Mouse (Mus musculus) WW6 (cell line): ENCODE measurements around the gene Phlpp2.
A peak's percentile ranks its signal among the peaks of the same experiment; 100 is the strongest.
"Not testable (repeated sequence)": the region's sequence is repeated elsewhere in the genome, so short reads cannot be mapped to it uniquely, and the experiment has no call there.

ENCODE experiments used
- DNase-seq: peaks from one replicate; pipeline ENCODE4 v3.0.0-alpha.2; 2013; ENCODE audit warnings: low read depth, low spot score

The Phlpp2 gene

DNA sequence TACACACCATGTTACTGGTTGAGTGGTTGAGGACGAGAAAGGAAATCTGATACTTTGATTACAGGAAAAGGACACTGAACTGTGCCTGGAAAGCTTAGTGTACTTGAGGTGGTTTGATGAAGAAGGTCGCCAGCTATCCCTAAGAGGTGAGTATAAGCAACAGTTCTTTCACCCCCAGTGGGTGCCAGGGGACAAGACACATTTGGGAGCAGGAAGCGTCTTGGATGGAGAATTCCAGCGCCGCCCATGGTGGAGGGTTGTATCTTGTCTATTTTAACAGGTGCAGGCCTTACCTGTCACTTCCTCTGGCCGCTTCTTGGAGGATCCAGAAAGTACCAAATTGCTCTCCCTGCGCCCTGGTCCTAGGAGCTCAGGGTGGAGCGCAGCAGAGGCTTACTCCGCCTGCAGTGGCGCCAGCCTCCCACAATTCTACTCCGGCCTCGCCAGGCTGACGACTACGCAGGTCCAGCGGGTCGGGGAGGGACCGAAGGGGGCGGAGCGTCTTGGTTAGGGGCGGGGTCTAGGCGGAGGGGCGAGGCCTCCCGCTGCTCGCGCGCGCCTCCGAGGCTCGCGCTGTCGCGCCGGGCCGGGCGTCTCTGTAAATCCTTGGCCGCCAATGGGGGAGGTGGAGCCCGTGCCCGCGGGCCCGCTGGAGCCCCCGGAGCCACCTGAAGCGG lies at the start of gene Phlpp2:
TSS of gene Phlpp2 (plus strand) at position 540 of the 677 bp plus-strand sequence.
- DNase-seq: peak; percentile 89

DNA sequence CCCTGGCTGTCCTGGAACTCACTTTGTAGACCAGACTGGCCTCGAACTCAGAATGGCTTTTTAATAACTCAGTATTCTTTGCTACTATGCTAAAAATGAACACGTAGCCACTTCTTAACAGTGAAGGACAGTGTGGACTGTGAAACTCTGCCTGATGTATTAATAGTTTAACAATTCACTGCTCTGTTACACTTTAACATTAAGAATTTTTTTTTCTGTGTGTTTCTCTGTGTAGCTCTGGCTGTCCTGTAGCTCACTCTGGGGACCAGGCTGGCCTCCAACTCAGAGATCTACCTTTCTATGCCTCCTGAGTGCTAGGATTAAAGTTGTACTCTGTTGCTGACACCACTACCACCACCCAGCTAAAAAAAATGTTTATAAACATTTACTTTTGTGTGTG lies 44.8 kb upstream of the Phlpp2 start:
- DNase-seq: no peak

DNA sequence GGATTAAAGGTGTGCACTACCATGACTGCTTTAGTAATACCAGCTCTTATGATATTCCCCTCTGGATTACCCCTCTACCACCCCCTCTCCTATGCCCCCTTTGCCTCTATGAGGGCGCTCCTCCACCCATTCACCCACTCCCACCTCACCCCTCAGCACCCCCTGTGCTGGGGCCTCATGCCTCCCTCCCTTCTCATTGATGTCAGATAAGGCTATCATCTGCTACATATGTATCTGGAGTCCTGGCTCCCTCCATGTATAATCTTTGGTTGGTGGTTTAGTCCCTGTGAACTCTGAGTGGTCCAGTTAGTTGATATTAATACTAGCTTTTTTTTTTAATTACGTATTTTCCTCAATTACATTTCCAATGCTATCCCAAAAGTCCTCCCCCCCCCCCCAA lies 28.5 kb upstream of the Phlpp2 start:
- no peak for DNase-seq

DNA sequence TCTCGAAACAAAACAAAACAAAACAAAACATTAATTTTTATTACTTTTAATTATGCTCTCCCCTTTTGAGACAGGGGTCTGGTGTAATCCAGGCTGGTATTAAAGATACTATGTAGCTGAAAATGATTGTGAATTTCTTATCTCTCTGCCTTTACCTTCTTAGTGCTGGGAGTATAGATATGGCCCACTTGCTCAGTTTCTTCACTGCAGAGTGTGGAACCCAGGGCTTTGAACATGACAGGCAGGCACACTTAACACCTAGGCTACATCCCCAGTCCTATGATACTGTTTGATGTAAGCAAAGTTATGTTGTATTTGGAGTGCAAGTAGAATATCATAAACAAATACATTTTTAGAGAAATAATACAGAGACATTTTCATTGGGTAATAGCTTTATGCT lies 25.9 kb upstream of the Phlpp2 start:
- no peak for DNase-seq

DNA sequence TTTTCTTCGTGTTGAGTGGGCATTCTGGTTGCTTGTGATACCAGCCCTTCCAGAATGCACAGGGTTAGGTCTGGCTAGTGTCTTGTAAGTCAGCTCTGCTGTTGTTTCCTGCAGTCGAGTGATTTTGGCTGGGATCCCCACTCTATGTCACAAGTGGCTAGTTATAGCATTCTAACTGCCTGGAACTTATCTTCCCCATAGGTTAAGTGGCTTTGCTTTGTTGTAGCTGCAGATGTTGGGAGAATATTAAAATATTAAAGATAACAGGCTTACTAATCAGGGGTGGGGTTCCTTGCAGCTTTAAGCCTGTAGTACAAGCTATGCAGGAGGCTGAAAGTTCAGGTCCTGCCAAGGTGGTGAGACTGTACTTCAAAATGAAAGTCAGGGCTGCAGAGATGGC lies 20.5 kb upstream of the Phlpp2 start:
- no peak for DNase-seq

DNA sequence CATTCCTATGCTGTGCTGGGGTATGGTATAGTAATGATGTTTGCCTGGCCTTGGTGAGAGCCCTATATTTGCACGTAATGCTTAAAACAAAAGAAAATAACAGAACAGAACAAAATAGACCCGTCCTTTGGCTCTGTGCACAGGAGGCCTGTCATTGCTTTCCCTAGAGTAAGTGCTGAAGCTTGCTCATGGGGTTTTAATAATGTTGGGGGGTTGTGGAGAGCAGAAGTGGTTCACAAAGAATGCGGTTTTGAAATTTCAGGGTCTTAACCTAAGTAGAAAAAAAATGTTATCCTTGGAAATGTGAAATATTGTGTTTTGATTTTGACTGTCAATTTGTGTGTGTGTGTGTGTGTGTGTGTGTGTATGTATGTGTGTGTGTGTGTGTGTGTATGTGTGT lies 19.4 kb upstream of the Phlpp2 start:
- DNase-seq: no peak

DNA sequence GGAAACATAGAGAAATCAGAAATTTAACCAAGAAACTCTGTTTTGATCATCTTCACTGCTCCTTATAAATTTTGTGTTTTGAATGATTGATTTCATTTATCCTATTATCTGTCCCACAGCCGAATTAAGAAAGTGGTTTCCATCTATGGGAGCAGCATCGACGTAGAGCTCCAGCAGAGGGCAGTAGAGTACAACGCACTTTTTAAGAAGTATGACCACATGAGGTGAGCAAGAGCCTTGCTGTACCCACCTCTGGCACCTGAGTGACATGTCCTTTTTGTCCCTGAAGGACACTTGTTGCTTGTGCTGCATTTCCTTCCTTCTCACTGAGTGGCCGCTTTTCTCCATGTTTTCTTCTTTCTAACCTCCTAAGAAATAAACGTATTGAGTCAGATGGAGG lies 14.9 kb upstream of the Phlpp2 start:
- DNase-seq: peak; percentile 61

DNA sequence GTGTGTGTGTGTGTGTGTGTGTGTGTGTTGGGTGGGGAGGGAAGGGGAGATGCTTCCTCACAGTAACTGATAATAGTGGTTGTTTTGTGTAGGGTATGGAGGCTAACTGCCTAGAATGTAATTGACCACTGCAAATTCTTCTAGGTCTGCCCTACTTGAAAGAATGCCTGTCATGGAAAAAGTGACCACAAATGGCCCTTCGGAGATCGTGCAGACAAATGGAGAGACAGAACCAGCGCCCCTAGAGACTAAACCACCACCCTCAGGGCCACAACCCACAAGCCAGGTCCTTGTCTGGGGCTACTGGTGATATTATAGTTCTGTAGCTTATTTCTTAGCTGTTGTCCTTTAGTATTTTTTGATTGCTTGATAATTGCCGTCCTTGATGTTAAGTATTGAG lies 13.8 kb upstream of the Phlpp2 start:
- no peak for DNase-seq

DNA sequence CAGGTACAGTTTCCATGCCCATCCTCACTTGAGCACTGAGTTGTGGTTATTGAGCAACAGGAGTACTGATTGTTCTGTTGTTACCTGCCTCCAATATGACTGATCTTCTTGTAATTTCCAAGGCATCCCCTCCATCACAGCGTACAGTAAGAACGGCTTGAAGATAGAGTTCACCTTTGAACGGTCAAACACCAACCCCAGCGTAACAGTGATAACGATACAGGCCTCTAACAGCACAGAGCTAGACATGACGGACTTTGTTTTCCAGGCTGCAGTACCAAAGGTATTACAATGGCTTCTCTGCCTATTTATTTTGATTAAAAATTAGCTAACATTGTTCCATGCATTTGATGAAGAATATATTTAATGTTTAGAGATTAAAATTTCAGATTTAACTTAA lies 12.9 kb upstream of the Phlpp2 start:
- DNase-seq: no peak

DNA sequence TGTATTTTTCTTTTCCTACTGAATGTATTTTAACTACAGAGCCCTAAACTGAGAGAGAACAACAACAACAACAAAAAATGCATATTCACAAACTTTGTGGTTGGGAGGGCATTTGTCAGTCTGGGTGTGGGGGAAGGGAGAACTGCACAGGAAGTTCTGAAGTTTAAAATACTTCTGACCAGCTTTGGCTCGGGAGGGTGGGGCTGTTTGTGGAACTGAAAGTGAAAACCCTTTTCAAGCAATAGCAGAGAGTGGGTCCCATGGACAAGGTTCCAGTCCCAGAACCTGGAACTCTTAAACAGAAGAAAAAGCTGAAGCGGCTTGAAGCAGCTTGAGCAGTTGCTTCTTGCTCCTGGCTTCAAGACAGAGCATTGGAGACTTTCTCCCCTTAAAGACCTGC lies 4.9 kb upstream of the Phlpp2 start:
- DNase-seq: no peak

DNA sequence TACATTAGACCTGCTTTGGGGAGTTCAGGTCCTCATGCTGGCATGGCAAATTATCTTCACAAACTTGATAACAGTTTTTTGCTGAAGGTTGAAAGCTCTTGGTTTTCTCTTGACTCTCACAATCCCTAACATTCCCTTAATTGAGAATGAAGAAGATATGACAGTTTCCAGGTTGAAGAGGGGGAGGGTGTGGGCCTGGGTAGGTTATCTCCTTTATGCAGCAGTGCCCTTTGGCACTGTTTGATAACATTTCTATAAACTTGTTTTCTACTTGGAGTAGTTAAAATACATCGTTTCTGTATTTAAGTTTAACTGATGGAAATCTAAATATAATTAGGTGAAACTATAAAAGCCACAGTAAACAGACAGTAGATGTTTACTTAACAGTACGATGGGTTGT lies 3.5 kb upstream of the Phlpp2 start:
- no peak for DNase-seq

DNA sequence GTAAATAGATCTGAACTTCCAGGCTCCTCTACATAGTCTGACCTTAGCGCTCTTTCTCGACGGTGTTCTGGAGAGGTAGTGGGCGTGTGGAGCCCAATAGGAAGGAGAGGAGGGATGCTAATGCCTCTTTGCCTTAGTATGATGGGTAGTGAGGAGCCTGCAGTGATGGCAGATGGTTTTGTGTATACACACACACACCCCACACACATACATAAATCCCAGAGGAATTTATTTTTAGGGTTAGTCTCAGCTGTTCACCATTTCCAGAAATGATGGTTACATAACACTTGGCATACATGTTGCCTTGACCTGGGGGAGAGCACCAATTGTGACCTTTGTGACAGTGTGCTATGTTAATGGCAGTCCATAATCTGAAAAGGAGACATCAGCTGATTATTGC lies 2.8 kb upstream of the Phlpp2 start:
- DNase-seq: no peak

DNA sequence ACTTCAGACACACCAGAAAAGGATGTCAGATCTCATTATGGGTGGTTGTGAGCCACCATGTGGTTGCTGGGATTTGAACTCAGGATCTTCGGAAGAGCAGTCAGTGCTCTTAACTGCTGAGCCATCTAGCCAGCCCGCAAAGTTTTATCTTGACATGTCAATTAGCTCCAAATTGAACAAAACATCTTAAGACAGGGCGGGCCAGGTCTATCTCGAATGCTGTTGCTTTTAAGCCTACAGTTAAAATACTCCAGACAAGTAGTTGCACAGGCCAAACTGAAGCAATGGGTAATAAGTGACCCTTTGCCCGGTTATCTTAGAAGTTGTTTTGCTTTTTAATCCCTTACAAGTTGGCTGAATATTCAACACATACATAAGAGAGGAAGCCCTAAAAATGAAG lies 1.7 kb upstream of the Phlpp2 start:
- DNase-seq: no peak

DNA sequence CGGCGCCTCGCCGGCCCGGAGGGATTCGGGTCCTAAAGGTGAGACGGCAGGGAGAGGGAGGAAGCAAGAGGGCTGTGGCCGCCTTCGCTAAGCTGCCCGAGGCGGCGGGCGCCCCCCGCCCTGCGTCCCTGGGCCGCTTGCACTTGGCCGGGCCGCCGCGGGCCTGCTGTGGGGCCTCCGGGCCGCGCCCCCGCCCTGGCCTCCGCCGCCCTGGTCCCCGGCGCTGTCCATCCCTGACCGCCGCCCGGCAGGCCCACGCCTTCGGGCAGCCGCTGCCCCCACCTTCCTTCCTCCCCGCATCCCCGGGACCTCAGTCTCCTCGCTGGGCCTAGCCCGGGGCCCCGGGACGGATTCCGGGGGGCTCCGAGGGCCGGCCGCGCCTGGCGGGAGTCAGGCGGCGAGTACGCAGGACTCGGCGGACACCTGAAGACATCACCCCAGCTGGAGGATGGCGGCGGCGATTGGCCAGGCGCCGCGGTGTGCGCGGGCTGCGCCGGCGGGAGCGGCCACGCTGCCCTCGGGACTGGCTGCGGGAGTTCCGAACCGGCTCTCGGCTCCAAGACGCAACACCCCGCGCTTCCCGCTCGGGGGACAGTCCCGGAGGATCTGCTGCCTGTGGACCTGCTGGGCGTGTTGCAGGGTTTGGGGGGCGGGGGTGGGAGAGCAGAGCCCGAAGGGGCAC lies 479 bp downstream of the Phlpp2 start:
- DNase-seq: no peak

DNA sequence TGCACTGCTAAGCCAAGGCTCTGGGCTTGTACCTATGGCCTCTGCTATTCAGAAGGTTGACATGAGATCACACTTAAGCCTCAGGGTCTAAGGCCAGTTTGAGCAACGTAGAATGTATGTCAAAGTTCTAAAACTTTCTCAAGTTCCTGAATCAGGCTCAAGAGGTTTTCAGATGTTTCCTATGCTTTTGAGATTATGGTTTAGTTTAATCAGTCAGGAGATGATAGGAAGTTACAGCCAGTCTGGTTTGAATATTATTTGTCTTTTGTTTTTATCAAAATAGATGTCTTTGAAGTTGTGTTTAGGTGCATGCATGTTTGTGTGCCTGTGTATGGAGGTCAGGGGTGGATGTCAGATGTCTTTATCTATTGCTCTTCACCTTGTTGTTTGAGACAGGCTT lies 2.7 kb downstream of the Phlpp2 start:
- no peak for DNase-seq

DNA sequence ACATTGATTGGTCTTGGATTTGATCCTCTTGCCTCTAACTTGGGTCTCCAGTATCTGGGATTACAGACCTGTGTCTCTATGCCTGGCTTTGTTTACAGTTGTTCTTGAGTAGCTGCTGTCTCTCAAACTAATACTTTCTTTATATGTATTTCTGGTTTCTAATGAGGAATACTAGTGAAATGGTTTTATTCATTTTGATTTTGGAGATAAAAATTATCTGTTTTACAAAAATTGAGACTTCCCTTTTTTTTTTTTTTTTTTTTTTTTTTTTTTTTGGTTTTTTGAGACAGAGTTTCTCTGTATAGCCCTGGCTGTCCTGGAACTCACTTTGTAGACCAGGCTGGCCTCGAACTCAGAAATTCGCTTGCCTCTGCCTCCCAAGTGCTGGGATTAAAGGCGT lies 5.5 kb downstream of the Phlpp2 start:
- not testable (repeated sequence) for DNase-seq

DNA sequence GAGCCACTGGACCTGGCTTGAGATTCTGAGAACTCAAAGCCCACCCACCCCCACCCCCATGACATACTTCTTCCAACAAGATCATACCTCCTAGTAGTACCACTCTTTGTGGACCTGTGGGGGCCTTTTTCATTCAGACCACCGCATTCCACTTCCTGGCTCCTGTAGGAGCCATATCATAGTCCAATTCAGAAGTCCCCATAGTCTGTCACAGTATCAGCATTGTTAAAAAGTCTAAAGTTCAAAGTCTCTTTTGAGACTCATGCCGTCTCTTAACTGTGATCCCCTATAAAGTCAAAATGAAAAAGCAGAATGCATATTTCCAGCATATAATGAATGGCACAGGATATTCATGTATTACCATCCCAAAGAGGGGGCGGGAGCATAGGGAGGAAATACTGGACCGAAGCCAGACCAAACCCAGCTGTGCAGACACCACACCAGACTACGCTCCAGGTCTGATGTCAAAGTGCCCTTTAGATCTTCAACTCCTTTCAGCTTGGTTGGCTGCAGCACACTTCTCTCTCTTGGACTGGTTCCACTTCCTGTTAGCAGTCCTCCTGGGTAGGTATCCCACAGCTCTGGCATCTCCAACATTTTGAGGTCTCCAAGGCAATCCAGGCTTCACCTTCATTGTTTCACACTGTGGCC lies 11.8 kb downstream of the Phlpp2 start:
- no peak for DNase-seq

DNA sequence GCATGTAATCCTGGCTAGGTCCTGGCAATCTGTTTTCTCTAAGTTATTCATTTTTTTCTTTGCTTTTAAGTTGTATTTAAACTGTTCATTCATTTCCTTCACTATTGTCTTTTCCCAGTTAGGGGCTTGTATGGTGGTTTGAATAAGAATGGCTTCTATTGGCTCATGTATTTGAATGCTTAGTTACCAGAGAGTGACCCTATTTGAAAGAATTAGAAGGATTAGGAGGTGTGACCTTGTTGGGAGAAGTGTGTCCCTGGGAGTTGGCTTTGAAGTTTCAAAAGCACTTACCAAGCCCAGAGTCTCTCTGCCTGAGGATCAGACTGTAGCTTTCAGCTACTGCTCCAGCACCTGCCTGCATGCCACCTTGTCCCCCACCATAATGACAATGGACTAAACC lies 17.0 kb downstream of the Phlpp2 start:
- no peak for DNase-seq

DNA sequence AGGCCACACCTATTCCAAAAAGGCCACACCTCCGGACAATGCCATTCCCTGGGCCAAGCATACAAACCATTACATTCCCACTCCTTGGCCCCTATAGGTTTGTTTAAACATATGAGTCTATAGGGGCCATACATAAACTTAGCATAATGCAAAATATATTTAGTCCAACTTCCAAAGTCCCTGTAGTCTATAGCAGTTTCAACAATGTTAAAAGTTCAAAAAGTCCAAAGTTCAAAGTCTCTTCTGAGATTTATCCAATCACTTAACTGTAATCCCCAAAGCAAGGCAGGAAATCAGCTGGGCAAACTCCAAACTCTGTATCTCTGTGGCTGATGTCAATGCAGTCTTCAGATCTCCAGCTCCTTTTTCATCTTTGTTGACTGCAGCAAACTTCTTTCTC lies 20.9 kb downstream of the Phlpp2 start:
- no peak for DNase-seq

DNA sequence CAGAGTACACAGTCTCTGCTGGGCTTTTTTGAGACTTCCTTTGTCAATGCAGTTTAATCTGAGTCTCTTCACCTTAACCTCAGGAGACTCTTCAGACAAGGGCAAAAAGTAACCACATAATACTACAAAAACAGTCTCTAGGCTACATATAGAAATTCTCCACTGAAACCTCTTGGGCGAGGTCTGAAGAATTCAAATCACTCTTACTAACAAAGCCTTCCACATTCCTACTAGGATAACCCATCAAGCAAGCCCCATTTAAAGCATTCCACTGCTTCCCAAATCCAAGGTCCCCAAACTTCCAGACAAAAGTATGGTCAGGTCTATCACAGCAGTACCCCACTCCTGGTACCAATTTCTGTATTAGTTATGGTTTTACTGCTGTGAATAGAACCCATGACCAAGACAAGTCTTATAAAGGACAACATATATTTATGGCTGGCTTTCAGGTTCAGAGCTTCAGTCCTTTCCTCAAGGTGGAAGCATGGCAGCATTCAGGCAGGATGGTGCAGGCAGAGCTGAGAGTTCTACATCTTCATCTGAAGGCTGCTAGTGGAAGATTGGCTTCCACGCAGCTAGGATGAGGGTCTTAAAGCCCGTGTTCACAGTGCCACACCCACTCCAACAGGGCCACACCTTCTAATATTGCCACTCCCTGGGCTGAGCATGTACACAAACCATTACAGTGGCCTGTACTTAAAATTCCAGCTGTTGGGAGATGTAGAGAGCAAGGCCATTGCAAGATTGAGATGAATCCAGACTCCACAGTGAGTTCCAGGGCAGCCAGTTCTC lies 22.6 kb downstream of the Phlpp2 start:
- DNase-seq: no peak

DNA sequence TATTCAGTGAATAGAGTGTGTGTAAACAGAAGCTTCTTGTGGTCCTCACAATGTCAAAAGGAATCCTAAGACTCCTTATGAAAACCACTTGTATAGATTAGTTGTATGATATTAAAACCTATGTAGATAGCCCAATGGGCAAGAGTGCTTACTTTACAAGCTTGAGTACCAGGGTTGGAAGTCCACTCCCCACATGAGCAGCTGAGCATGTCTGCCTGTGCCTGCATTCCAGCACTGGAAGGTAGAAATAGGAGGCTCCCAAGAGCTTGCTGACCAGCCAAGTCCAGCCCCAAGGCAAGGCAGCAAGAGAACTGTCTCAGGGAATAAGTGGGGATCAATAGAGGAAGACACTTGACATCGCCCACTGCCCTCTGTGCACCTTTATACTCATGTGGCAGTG lies 26.3 kb downstream of the Phlpp2 start:
- no peak for DNase-seq

DNA sequence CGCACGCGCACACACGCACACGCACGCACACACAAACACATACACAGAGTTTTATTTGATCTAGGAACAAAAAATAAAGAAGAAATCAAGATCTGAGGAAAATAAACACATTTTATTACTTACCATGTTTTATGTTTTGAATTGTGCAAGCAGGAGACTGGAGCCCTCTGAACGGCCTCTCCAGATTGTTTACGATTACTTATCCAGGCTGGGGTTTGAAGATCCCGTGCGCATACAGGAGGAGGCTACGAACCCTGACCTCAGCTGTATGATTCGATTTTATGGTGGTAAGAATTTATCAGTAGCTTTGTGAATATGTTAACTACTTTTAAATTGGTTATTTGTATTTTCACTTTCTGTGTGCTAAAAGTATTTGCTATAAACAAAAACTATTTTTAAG lies 27.0 kb downstream of the Phlpp2 start:
- no peak for DNase-seq
